ENCODE assay signal across 8 mouse cellular contexts in the genomic region with DNA sequence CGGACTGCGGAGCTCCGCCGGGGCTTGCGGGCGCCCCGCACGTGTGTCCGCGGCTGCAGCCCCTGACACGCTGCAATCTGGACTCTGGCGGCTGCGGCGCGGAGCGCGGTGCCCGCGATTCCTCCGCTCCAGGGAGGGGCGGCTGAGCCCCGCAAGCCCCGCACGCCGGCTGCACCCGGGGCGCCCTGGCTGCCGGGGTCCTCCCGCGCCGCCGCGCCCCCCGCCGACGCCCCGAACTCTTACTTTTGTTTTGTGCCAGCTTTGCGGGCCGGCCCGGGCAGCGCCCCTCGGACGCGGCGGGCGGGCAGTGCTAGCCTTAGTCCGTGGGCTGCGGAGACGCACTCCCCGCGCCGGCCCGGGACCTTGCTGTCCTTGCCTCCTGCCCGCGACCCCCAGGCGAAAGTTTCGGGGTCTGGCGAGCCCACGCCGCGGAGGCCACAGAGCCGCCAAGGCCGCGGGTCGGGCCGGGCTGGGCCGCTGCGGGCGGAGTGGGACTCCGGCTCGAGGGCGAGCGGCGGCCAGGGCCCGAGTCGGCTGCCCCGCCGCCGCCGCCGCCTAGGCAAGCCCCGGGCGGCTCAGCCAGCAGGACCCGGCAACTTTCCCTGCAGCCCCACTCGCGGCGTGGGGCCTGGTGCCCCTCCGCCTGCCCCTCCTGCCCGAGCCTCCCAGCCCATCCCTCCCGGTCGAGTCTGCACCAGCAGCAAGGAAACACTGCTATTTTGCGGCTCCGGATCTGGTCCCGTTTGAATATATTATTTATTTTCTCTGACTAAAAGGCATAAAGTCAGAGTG. TPM values are rescaled to one million over a fixed set of nuclear protein-coding genes. Genes with fewer than 3 reads are reported as not detected.
DNase-seq lines count a peak whose midpoint lies in the region; ATAC-seq and TF ChIP-seq lines count a peak whose summit lies in the region.

No protein-coding gene starts in this region.

- H3K27me3 ChIP-seq in forebrain, embryonic 13.5 days: 0 out of 2 replicates have a peak, but pooled peaks cover 3% of the 10 kb centered on the region
- no peaks in the 10 kb centered on the region for H3K27me3 ChIP-seq in stomach, postnatal 0 days (ENCODE audit: control insufficient read depth, insufficient read depth, low read length)

- DNase-seq in right cerebral cortex, postnatal 25 days: peak; percentile 38
- DNase-seq in right cerebral cortex, postnatal 10 days (ENCODE audit: low spot score in 2 of 2): no peak
- DNase-seq in induced T-regulatory cell, adult 2 months (ENCODE audit: low read depth): peak; percentile 36
- peak; percentile 50 for DNase-seq in stomach, postnatal 0 days (ENCODE audit: low spot score)

- H3K9ac ChIP-seq in forebrain, embryonic 13.5 days: peak overlapping the region; percentile 100
- H3K9ac ChIP-seq in stomach, postnatal 0 days (ENCODE audit: low read length): peak overlapping the region; percentile 99

- WGBS in forebrain, embryonic 13.5 days: 1% methylated on average over 77 of the region's 94 CpGs
- WGBS in macrophage (ENCODE audit: missing documents): 2% methylated on average over 78 of the region's 94 CpGs
- under 1% methylated on average over 77 of the region's 94 CpGs for WGBS in stomach, postnatal 0 days

- no peak for TF ChIP-seq CTCF in stomach, postnatal 0 days (IDR thresholded peaks at IDR 0.05; ENCODE audit: low read depth)

- peak overlapping the region; percentile 99 for H3K4me3 ChIP-seq in brown adipose tissue, adult 24 weeks (ENCODE audit: insufficient read depth, low read depth, low read length)
- H3K4me3 ChIP-seq in forebrain, embryonic 13.5 days: peak overlapping the region; percentile 96
- H3K4me3 ChIP-seq in macrophage (ENCODE audit: inconsistent target): peak overlapping the region; percentile 36; the same call in 1 of the 2 replicates
- peak overlapping the region; percentile 96 for H3K4me3 ChIP-seq in stomach, postnatal 0 days (ENCODE audit: low read depth, low read length)

- peak; percentile 30 for ATAC-seq in forebrain, embryonic 13.5 days
- ATAC-seq in stomach, postnatal 0 days (ENCODE audit: low FRiP score, low TSS enrichment): peak; percentile 29; the same call in 1 of the 2 replicates
- no peak for ATAC-seq in activated CD4-positive, CD25-positive, alpha-beta regulatory T cell, adult 4 months

- no peaks in the 10 kb centered on the region for H3K9me3 ChIP-seq in forebrain, embryonic 13.5 days (replicated peaks)
- no peaks in the 10 kb centered on the region for H3K9me3 ChIP-seq in stomach, postnatal 0 days (ENCODE audit: control insufficient read depth, low read length)

- H3K79me2 ChIP-seq in macrophage (ENCODE audit: inconsistent target): no peaks in the 10 kb centered on the region

- no peak for TF ChIP-seq EP300 in stomach, postnatal 0 days (optimal IDR thresholded peaks at IDR 0.05)

- peaks cover 8% of the 10 kb centered on the region for H3K36me3 ChIP-seq in forebrain, embryonic 13.5 days (ENCODE audit: poor library complexity, severe bottlenecking)
- no peaks in the 10 kb centered on the region for H3K36me3 ChIP-seq in macrophage (ENCODE audit: inconsistent target)
- H3K36me3 ChIP-seq in stomach, postnatal 0 days (ENCODE audit: control insufficient read depth, insufficient read depth, low read length): peaks cover 3% of the 10 kb centered on the region; the same call in 1 of the 2 replicates

- peak overlapping the region; percentile 83 for H3K27ac ChIP-seq in brown adipose tissue, adult 24 weeks (replicated peaks; ENCODE audit: low read depth, low read length)
- H3K27ac ChIP-seq in forebrain, embryonic 13.5 days: peak overlapping the region; percentile 98
- H3K27ac ChIP-seq in macrophage: no peak overlapping the region
- peak overlapping the region; percentile 96 for H3K27ac ChIP-seq in stomach, postnatal 0 days (replicated peaks)

- peak overlapping the region; percentile 82 for H3K4me2 ChIP-seq in forebrain, embryonic 13.5 days
- peak overlapping the region; percentile 88 for H3K4me2 ChIP-seq in stomach, postnatal 0 days (replicated peaks; ENCODE audit: low read depth)

- H3K4me1 ChIP-seq in brown adipose tissue, adult 24 weeks (ENCODE audit: control insufficient read depth, insufficient read depth, insufficient read length, low read length): peaks cover 8% of the 10 kb centered on the region
- H3K4me1 ChIP-seq in forebrain, embryonic 13.5 days: peaks cover 48% of the 10 kb centered on the region
- 0 out of 2 replicates have a peak, but pooled peaks cover 4% of the 10 kb centered on the region for H3K4me1 ChIP-seq in stomach, postnatal 0 days (replicated peaks; ENCODE audit: control insufficient read depth, insufficient read depth)

RNA-seq across cellular contexts. Expression of gene E130114P18Rik, which starts 0.5 kb away (rescaled TPM):
- not detected in 2 replicates for polyA plus RNA-seq in brown adipose tissue, adult 24 weeks (2012; ENCODE audit: insufficient read depth, insufficient read length, missing spikeins)
- polyA plus RNA-seq in forebrain, embryonic 13.5 days (2015; fragmentation: Nextera tagmentation; extraction: Ambion mirVana): 64.7 and 71.1 TPM in 2 replicates
- total RNA-seq in macrophage (2018; cell fraction: chromatin; rRNA removed): not detected
- not detected for total RNA-seq in macrophage (2018; cell fraction: cytosol; rRNA removed)
- not detected for total RNA-seq in macrophage (2018; cell fraction: nucleus; rRNA removed)
- not detected in 3 replicates for polyA plus RNA-seq in macrophage (2018)
- polyA plus RNA-seq in stomach, postnatal 0 days (2015; fragmentation: Nextera tagmentation; extraction: Ambion mirVana): 1.2 and 1.9 TPM in 2 replicates
- not detected for polyA plus RNA-seq in activated CD4-positive, CD25-positive, alpha-beta regulatory T cell, adult 4 months (2017; shearing (Covaris generic))

RNA-seq across cellular contexts. Expression of gene Nfia, which starts 5.9 kb away (rescaled TPM):
- polyA plus RNA-seq in brown adipose tissue, adult 24 weeks (2012; ENCODE audit: insufficient read depth, insufficient read length, missing spikeins): 43.3 and 74.8 TPM in 2 replicates
- 93.7 and 121 TPM in 2 replicates for polyA plus RNA-seq in forebrain, embryonic 13.5 days (2015; fragmentation: Nextera tagmentation; extraction: Ambion mirVana)
- total RNA-seq in macrophage (2018; cell fraction: chromatin; rRNA removed): 10 to 100 TPM in 25 of 26 experiments, 1 to 10 TPM in 1; 4.6 to 39.4 (median 26.8) TPM
- total RNA-seq in macrophage (2018; cell fraction: cytosol; rRNA removed): 1 to 10 TPM; 2.9 to 8.9 (median 5.9) TPM
- 10 to 100 TPM in 14 of 26 experiments, 1 to 10 TPM in 12; 1.8 to 31.4 (median 11.7) TPM for total RNA-seq in macrophage (2018; cell fraction: nucleus; rRNA removed)
- 1.9 to 2.6 TPM (median 2.4 TPM) in 3 replicates for polyA plus RNA-seq in macrophage (2018)
- 24.7 and 26.0 TPM in 2 replicates for polyA plus RNA-seq in stomach, postnatal 0 days (2015; fragmentation: Nextera tagmentation; extraction: Ambion mirVana)
- 10 to 100 TPM in 1 of 2 experiments, 1 to 10 TPM in 1; 7.3 to 12.6 TPM for polyA plus RNA-seq in activated CD4-positive, CD25-positive, alpha-beta regulatory T cell, adult 4 months (2017; shearing (Covaris generic))

Comparison
In these comparisons a context has a peak if more than half of its experiments do, and no peak if none do; other contexts are left out.
1. DNase-seq: peak in right cerebral cortex, postnatal 25 days (single experiment), induced T-regulatory cell, adult 2 months (single experiment) and stomach, postnatal 0 days (single experiment); none in right cerebral cortex, postnatal 10 days (0 of 2).
2. H3K4me3 ChIP-seq: peak in every context shown above with its lines; median percentile 99 in brown adipose tissue, adult 24 weeks; 96 in forebrain, embryonic 13.5 days; 96 in stomach, postnatal 0 days; 36 in macrophage.
3. RNA of gene E130114P18Rik, which starts 0.5 kb away (polyA plus RNA-seq): 64.7 to 71.1 TPM in forebrain, embryonic 13.5 days; 1.2 to 1.9 TPM in stomach, postnatal 0 days, not detected in macrophage, not detected in brown adipose tissue, adult 24 weeks and not detected in activated CD4-positive, CD25-positive, alpha-beta regulatory T cell, adult 4 months; every median in the first group is over 10 times any median in the second.